In genomic region chr7:110709606-110710005, GRCm38 (mm10) we compare ENCODE assay signal across 31 mouse cellular contexts. TPM values are rescaled to one million over a fixed set of nuclear protein-coding genes. Genes with fewer than 3 reads are reported as not detected.
DNase-seq lines count a peak whose midpoint lies in the region; ATAC-seq lines count a peak whose summit lies in the region.
"Had no signal": no experiment of that assay in that cellular context is flagged by ENCODE, and none has a peak within 500 bp of the region (broad histone marks: within the 10 kb centered on the region; RNA-seq: fewer than 3 reads in every experiment).

No protein-coding gene starts in this region.

- H3K9me3 ChIP-seq in heart, embryonic 12.5 days (replicated peaks), result peaks cover 7% of the 10 kb centered on the region; the same call in 1 of the 2 replicates
- H3K9me3 ChIP-seq: intestine, embryonic 15.5 days; midbrain, embryonic 10.5 days; midbrain, embryonic 15.5 days; stomach, embryonic 15.5 days had no signal

- H3K36me3 ChIP-seq in heart, embryonic 12.5 days, result no peaks in the 10 kb centered on the region
- H3K36me3 ChIP-seq: forebrain, embryonic 12.5 days; intestine, embryonic 15.5 days; midbrain, embryonic 10.5 days; midbrain, embryonic 15.5 days; neural tube, embryonic 15.5 days; stomach, embryonic 15.5 days had no signal

- 0 out of 2 replicates have a peak, but pooled peaks cover 7% of the 10 kb centered on the region for H3K27me3 ChIP-seq in heart, embryonic 12.5 days (replicated peaks)
- H3K27me3 ChIP-seq: forebrain, embryonic 12.5 days; intestine, embryonic 15.5 days; midbrain, embryonic 15.5 days; neural tube, embryonic 15.5 days; stomach, embryonic 15.5 days had no signal

- ATAC-seq in heart, embryonic 12.5 days (ENCODE audit: insufficient number of reproducible peaks, low FRiP score), result no peak
- ATAC-seq: activated CD4-positive, CD25-positive, alpha-beta regulatory T cell, adult 4 months; hindbrain, embryonic 16.5 days; intestine, embryonic 15.5 days; midbrain, embryonic 15.5 days had no signal

- H3K4me3 ChIP-seq in heart, embryonic 12.5 days, result no peak overlapping the region
- no peak overlapping the region for H3K4me3 ChIP-seq in brown adipose tissue, adult 24 weeks (ENCODE audit: insufficient read depth, low read depth, low read length)
- H3K4me3 ChIP-seq: erythroblast, embryonic 14.5 days; forebrain, embryonic 12.5 days; intestine, embryonic 15.5 days; midbrain, embryonic 10.5 days; midbrain, embryonic 15.5 days; neural tube, embryonic 15.5 days; stomach, embryonic 15.5 days had no signal

- H3K4me1 ChIP-seq in heart, embryonic 12.5 days (replicated peaks), result peaks cover 4% of the 10 kb centered on the region
- H3K4me1 ChIP-seq in brown adipose tissue, adult 24 weeks (ENCODE audit: control insufficient read depth, insufficient read depth, insufficient read length, low read length), result peaks cover 41% of the 10 kb centered on the region
- H3K4me1 ChIP-seq: forebrain, embryonic 12.5 days; intestine, embryonic 15.5 days; midbrain, embryonic 10.5 days; midbrain, embryonic 15.5 days had no signal

- no peak overlapping the region for H3K27ac ChIP-seq in heart, embryonic 12.5 days (ENCODE audit: poor library complexity, severe bottlenecking)
- H3K27ac ChIP-seq in brown adipose tissue, adult 24 weeks (replicated peaks; ENCODE audit: low read depth, low read length), result peak overlapping the region; percentile 72; the same call in 1 of the 2 replicates
- H3K27ac ChIP-seq: forebrain, embryonic 12.5 days; intestine, embryonic 15.5 days; kidney, postnatal 0 days; liver, embryonic 14.5 days; midbrain, embryonic 10.5 days; midbrain, embryonic 15.5 days; neural tube, embryonic 15.5 days; stomach, embryonic 15.5 days had no signal

- peak; percentile 92 for DNase-seq in heart, adult 11 months
- peak; percentile 15 for DNase-seq in thymus, postnatal 14 days
- no peak for DNase-seq in thymus, adult 18-20 months
- no peak for DNase-seq in kidney, adult 11 months
- DNase-seq in retina, postnatal 1 day, result no peak
- DNase-seq: adrenal gland, adult 2 months; adrenal gland, postnatal 36 days; cerebellum, adult 2 months; cerebellum, postnatal 14 days; heart, postnatal 10 days; kidney, adult 8-10 months; kidney, postnatal 4 days; layer of hippocampus, postnatal 36 days; liver; lung, adult 2 months; lung, postnatal 10 days; right cerebral cortex, postnatal 25 days had no signal

- no peak overlapping the region for H3K9ac ChIP-seq in heart, embryonic 12.5 days
- H3K9ac ChIP-seq: forebrain, embryonic 12.5 days; intestine, embryonic 15.5 days; liver, embryonic 14.5 days; midbrain, embryonic 15.5 days; neural tube, embryonic 15.5 days; stomach, embryonic 15.5 days had no signal

- 57% methylated on average over 6 of the region's 6 CpGs for whole genome bisulfite sequencing in heart, embryonic 12.5 days

- no peak overlapping the region for H3K4me2 ChIP-seq in heart, embryonic 12.5 days
- H3K4me2 ChIP-seq: forebrain, embryonic 12.5 days; heart, embryonic 11.5 days; intestine, embryonic 15.5 days; midbrain, embryonic 15.5 days; neural tube, embryonic 15.5 days; stomach, embryonic 15.5 days had no signal

RNA-seq across cellular contexts. Expression of gene Ampd3, which starts 58.4 kb away (rescaled TPM):
- 8.2 and 9.4 TPM in 2 replicates for polyA plus RNA-seq in heart, embryonic 12.5 days (2016; fragmentation: Nextera tagmentation; extraction: Ambion mirVana)
- 22.4 and 30.0 TPM in 2 replicates for polyA plus RNA-seq in brown adipose tissue, adult 24 weeks (2012; ENCODE audit: insufficient read depth, insufficient read length, missing spikeins)

Comparison
In these comparisons a context has a peak if more than half of its experiments do, and no peak if none do; other contexts are left out.
1. DNase-seq: peak in heart, adult 11 months (single experiment) and thymus, postnatal 14 days (single experiment); none in thymus, adult 18-20 months (0 of 2), kidney, adult 11 months (single experiment) and retina, postnatal 1 day (single experiment).